Mouse (Mus musculus) left cerebral cortex, postnatal 25 days (tissue): ENCODE data around the gene Unc93b1. TPM values are rescaled to one million over a fixed set of nuclear protein-coding genes. Genes with fewer than 3 reads are reported as not detected.

Source experiments
- DNase-seq, 2 experiments: peaks; one replicate each; pipeline ENCODE4 v3.0.0; 2022; ENCODE audit warnings: low spot score in 2 of 2, mixed read lengths in 1 of 2
- intact Hi-C: fragments of 180-260 bp; cut with DNase I; formaldehyde crosslinking; loops from one replicate; pipeline ENCODE4 v1.15.1; 2025
- total RNA-seq, 2 experiments: library from RNA; stranded (reverse); gene quantifications; 2 replicates each; pipeline ENCODE4 v1.2.3; 2021

Unc93b1 gene
- total RNA-seq, 2 experiments from 2014 or later: 14.1 to 16.1 TPM

DNA sequence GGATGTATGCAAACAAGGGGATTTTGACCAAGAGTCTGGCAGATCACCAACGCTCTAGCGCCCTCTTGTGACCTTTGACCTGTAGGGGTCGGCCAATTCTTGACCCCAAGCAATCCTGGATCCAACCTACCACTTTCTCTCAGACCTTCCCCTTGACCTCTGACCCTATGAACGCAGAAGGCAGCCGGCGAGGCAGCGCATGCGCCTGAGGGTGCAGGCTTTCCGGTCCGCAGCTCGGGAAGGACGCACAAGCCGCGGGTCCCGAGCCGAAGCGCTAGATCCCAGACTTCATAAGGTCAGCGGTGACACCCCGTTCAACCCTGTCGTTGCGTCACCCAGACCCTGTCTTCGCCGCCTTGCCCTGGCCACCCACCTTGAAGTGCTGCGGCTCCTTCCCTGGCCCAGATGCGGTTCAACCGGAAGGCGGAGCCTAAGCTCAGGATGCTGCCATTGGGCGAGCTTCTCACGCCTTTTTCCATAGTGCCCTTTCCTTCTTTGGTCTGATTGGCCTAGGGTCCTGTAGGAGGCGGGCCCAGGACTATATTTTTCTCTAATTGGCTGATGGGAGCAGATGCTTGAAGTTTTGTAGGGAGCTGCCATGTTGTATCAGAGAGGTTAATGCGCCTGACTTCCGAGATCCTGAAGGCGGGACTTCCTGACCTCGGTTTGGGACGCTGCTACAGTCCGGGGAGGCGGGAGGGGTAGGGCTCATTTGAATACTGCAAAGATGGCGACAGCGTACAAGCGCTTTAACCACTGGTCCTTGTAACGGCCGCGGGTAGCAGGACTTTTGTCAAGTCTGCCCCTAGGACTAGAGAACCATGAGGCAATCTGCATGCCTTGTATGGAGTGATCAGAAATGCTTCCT, 22.4 kb upstream of the Unc93b1 start, which contains the start of gene Ndufs8:
Ndufs8 (minus strand) TSS at position 438 of the 868 bp plus-strand sequence.
- intact Hi-C loops: loop anchor here (1.0 kb wide), 1 partner anchor 61 kb away; the partner anchor contains the start of gene Chka
- DNase-seq: peak; percentile 95 to 99

DNA sequence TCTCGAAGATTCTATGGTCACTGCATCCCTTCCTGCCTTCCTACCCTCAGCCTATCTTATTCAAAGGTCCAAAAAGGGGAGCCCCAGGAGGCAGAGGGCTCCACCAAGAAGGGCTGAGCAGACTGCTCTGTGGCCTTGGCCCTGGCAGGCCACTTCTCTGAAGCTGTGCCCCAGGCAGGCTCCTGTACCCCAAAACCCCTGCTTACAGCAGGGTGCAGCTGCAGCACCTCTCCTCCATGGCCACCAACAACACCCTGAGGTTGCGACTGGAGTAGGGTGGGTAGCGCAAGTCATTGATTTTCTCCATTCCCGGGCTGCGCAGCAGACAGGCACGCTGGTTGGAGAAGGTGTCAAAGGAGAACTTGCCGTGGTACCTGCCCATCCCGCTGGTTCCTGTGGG, 21.3 kb upstream of the Unc93b1 start:
- intact Hi-C loops: no loop called here
- DNase-seq: no peak

DNA sequence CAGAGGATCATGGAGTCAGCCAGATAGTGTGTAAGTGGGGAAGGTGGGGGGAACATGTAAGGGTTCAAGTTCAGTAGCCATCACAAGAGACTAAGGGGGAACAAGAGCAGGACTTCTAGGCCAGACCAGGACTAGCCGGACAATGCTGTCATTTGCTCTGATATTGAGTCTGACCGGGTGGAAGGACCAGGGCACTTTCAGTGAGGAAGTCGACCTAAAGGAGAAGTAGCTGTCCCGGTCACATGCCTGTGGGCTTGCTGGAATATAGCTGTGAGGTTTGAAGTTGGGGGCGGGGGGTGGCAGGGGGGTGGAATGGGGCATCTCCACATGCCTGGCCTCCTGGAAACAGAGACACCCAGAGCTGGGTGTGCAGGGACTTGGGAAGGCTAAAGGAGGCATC, 20.5 kb upstream of the Unc93b1 start:
- no peak for DNase-seq
- intact Hi-C loops: no loop called here

DNA sequence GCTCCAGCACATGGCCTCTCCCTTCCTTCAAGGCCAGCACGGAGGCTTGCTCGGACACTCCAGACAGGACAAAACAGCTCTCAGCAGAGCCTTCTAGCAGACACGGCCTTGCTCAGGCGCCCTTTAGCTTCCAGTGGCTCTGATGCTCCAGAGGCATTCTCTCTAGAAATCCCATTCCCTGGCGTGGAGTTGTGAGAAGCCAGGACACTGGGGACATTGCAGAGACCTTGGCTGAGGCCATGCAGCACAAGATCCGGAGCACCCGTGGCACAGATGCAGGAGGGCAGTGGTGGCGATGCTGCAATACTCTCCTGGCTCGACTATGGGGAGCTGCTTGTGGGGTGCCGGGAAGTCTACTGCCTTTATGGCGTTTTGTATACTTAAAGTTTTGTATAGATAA, 18.3 kb upstream of the Unc93b1 start:
- DNase-seq: no peak
- intact Hi-C loops: no loop called here

DNA sequence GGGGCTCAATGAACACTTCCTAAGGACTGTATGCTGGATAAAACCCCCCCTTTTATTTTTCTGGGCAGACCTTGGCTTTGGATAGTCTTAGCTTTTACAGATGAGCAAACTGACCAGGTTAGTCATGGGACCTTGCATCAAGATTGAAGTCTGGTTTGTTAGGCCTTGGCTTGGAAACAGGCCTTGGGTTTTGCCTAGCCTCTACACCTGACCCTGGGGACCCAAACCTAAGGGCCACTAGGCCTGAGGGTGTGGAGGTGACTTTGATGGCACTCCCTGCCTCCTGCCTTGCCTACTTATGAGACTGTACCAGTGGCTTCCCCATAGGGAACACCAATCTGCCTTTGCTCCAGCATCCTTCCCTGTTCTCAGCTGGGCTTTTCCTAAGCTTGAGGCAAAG, 15.1 kb upstream of the Unc93b1 start:
- DNase-seq: no peak
- intact Hi-C loops: no loop called here

DNA sequence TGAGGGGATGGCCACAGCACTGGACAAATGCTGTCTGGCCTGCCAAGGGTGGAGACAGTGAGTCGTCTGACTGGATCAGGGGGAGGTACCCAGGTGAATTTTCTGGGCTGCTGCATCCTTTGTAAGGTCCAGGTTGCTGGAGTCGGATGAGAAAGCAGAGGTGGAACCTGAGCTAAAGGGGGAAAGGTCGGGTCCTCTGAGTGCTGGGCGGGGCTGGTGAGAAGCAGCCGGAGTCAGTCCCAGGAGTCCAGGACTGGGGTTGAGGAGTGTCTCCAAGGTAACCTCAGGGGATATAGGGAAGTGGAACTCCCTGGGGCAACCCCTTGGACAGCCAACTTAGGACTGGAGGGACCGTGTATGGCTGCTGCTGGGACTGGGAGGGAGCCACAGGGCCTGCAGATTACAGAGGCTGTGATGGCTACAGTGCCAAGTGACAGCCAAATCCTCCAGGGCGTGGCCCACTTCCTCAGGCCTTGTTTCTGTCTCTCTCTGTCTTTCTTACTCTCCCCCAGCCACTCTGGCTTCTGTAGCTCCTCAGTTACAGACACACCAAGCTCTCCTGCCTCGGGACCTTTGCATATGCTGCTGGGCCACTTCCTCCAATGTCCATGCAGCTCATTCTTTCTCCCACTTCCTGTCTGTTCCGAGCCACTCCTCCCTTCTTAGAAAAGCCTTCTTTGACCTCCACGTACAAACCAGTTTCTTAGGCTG, 12.2 kb upstream of the Unc93b1 start:
- intact Hi-C loops: no loop called here
- DNase-seq: no peak

DNA sequence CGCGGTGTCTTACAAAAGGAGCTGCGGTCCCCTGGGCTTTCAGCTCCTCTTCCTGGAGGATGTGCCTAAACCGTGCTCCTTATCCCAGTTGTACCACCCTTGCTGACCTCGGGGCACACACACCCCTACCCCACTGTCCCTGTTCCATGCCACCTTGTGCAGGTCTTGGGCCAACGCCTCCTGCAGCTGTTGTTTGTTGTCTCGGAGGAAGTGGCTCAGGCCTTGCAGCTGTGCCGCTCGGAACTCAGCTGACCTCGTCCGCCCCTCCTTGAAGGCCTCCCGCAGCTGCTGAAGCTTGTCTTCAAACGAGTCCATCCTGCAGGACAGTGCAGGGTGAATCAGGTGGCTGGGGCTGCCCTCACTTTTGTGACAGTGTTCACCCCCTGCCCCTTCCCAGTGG, 11.4 kb upstream of the Unc93b1 start:
- intact Hi-C loops: no loop called here
- no peak for DNase-seq

DNA sequence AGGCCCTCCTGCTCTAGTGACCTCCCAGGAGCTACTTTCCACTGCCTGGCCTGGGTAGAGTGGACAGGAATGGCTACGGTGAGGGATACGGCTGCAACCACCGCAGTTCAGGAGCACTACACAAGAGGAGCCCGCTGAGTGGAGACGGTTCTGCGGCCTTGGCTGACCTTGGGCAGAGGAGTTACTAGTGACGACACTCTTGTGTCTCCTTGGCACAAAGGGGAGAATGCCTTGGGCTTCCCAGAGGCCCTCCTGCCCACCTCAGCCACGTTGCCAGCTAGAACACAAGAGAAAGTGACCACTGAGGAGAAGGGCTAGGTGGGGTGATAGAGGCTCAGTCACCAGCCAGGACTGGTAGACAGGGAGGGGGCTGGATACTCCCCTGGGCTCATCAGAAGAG, 10.8 kb upstream of the Unc93b1 start:
- no peak for DNase-seq
- intact Hi-C loops: no loop called here

DNA sequence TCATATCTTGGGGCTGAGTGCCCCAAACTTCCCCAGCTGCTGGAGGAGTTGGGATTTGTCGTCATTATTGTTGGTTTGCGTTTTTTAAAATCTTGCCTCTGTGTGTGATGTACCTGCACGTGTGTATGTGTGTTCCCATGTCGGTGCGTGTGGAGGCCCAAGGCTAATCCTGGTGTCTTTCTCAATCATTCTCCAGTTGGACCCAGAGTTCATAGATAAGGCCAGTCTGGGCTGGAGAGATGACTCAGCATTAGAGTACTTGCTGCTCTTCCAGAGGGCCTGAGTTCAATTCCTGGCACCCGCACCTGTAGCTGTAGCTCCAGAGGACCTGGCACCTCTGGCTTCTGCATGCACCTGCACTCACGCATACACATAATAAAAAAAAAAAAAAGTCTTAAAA, 10.1 kb upstream of the Unc93b1 start:
- intact Hi-C loops: no loop called here
- DNase-seq: no peak

DNA sequence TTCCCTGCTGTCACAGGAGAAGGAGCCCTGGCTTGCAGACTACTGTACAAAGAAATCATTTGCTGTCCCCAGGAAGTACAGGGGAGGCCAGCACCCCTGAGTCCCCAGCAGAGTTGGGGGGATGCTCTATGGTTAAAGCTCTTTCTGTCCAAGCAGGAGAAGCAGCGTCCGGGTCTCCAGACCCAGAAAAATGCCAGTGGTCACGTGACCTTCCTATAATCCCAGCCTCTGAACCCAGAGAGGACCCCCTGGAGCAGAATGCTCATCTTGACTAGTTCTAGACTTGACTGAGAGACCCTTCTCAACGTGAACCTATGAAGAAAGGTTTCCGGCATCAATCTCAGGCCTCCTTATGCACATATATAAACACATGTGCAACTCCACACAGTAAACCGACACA, 9.1 kb upstream of the Unc93b1 start:
- DNase-seq: no peak
- intact Hi-C loops: no loop called here

DNA sequence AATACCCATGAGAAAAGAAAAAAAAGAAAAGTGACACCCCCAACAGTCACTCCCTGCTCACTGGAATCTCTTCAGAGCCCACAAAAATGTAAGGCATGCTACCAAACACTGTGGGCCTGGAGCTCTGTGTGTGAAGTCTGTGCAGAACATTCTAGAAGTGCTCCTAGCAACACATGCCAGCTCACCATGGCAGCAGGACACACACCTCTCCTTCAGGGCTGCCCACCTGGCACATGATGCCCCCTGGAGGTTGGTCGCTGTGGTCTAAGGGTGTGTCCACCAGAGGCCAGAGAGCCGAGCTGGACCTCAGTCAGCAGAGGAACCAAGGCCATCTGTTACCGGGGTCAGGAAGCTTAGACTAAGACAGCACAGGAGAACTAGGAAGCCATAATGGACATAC, 8.7 kb upstream of the Unc93b1 start:
- DNase-seq: no peak
- intact Hi-C loops: no loop called here

DNA sequence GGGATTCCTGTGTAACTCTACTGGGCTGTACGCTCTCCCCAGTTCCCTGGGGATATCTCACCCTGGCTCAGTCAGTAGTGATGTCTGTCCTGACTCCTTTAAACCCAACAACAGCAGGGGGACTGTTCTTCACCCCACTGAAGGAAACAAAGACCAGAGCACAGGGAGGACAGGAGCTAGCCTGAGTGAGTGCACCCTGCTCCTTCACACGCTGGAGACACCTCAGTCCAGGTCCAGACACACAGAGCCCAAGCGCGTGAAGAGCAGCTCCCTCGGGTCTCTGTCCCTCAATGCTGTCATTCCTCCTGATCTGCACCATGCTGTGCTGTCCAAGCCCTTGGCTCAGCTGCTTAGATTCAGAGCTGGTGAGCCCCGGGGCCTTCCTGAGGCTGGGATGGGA, 8.3 kb upstream of the Unc93b1 start:
- intact Hi-C loops: no loop called here
- DNase-seq: no peak

DNA sequence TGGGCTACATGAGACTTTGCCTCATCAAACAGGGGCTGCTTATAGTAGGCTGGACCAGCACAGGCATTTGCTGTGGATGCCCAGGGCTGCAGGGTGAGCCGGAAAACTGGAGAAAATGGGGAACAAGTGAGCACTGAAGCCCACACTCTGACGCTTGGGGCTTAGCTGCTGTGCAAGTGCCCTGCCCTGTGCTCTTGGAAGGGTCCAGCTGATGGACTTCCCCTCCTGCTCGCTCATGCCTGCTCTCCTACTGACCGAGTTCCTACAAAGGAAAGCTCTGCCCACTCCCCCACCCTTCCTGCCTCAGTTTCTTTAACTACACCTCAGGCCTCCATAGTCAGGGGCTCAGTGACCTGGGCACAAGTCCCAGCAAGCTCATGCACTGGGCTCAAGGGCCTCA, 7.0 kb upstream of the Unc93b1 start:
- no peak for DNase-seq
- intact Hi-C loops: no loop called here

DNA sequence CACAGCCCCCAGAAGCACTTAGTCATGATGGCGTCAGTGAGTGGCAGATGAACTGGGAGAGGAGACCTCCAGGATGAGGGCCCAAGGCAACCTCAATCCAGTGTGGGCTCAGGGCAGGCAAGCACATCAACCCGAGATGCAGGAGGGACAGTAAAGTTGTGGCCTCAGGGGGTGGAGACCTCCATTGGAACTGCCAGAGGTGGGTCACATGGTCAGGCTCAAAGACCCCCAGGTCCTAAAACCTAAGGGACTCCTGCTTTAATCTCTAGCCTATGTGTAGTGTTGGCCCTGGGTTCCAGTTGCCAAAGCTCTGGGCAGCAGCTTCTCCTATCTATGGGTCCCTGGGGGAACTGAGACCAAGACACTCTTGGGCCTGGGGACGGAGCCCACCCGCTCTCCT, 6.2 kb upstream of the Unc93b1 start:
- intact Hi-C loops: no loop called here
- no peak for DNase-seq

DNA sequence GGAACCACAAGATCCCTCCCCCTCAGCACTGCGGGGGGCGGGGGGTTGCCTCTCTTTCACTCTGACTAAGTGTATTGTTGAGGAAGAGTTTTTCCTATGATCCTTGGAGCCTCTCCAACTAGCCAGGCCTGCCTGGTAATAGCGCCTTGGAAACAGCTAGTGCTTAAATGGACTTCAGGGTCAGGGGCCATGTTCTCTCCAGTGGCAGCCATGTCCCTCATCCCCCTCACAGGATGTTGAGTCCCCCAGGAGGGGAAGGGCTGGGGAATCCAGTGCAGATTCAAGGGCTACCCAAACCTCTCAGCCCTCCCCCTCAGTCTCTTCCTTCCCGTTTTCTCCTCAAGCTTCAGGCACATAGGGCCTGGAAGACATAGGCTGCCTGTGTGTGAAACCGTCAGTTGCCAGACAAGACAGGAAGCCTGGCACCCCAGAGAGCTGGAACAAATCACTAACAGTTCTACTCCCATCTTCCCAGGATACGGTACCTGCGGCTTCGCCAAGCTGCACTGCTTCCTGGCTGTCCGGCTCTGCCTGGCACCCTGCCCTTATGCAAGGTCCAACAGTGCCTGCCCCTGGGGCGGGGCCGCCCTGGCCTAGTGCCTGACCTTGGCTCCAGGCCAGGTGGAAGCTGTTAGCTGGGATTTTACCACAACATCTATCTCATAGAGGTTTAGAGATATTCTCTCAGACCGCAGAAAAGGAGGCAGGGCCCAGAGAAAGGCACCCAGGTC, 5.6 kb upstream of the Unc93b1 start, which contains the start of gene Aldh3b1:
Aldh3b1 (minus strand) TSS at position 598 of the 731 bp plus-strand sequence.
- intact Hi-C loops: no loop called here
- peak; percentile 53 to 64 for DNase-seq

DNA sequence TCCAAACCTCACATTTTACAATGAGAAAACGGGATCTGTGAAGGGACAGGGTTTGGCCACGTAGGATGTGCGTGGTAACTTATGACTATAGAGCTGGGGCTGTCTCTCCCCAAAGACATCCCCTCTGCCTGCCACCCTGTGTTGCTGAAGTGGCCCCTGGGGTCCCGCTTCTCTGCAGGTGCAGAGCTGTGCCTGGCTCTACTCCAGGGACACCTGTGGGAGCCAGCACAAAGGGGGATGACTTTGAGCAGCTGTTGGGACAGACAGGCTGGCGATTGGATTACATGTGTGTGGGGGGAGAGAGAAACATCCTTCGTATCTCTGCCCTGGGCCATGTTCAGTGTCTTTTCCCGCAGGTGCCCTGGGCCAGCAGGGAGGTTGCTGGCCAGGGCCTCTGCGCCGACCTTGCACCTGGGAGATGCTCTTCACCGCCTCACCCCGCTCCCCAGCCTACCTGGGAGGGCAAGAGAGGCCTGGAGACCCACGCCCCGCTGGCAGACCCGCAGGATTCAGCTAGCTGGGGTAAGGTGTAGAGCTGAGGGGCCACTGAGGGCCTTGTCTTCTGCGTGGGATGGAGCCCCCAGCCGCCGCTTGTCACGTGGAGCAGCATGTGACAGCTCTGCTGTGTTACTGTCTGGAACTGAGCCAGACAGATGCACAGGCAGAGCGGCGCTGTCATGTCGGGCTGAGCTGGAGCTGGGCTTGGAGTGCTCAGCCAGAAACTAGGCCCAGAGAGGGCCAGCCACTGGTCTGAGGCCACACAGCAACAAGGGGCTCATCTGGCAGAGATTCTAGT, 4.5 kb upstream of the Unc93b1 start:
- intact Hi-C loops: no loop called here
- no peak for DNase-seq

DNA sequence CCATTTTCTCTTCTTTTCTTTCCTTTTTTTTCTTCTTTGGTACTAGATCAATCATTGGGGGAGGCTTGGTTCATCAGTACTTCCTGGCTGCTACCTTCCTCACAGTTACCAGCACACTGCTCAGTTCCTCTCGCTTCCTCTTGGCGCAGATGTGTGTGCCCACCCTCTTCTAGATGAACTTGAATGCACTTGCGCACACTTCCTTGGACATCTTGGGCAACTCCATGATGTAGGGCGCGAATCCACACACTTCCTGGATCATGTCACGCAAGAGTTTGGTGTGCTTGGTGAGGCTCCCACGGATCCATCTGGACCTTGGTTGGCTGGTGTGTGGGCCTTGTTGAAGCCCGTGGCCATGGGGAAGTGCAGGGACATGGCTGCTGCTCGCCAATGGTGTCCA, 3.3 kb upstream of the Unc93b1 start:
- intact Hi-C loops: no loop called here
- no peak for DNase-seq

DNA sequence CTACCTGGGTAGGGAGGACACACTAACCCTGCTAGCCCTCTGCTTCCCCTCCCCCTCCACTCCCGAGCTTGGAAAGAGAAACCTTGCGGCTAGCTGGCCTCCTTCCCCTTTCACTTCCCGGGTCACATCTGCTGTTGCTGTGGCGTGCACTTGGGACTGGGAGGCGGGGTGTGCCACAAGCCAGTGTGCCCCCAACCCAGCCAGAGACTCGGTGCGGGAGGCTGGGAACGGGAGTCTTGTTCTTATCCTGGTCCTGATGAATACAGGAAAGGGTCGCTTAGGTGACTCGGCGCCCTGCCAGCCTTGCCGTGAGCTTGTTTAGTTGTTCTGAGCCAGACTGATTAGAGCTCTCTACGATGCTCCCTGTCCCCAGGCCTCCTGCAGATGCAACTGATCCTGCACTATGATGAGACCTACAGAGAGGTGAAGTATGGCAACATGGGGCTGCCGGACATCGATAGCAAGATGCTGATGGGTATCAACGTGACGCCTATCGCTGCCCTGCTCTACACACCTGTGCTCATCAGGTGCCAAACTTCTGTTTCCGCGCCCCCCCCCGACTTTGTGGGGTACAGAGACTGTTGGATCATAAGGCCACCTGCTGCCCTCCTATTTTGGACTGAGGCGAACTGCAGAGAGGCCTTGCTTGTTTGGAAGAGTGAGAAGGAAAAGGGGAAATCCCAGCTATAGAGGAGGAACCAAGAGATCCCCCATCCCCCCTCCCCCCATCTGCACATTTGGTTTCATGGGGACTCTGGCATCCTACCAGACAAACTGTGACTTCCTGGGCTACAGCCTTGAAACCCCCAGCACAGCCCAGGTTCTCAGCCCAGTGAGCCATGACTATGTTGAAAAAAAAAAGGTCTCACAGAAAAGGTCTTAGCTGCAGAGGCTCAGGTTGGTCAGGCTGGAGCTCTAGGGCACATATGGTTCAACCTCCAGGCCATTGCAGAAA, 1.2 kb downstream of the Unc93b1 start:
- intact Hi-C loops: no loop called here
- DNase-seq: peak in 1 of 2 experiments; percentile 31
